Mouse (Mus musculus): ENCODE data around the gene Mdk. TPM values are rescaled to one million over a fixed set of nuclear protein-coding genes. Genes with fewer than 3 reads are reported as not detected.

The Mdk gene
- polyA plus RNA-seq, 1 experiment from 2014 or later = 160 TPM

- no peak overlapping the region for H3K9ac ChIP-seq (ENCODE audit: low read depth, low read length)
- H3K4me3 ChIP-seq (ENCODE audit: low read length) = no peak overlapping the region
- ATAC-seq = no peak
- no peaks in the 10 kb centered on the region for H3K27me3 ChIP-seq (replicated peaks; ENCODE audit: control insufficient read depth, insufficient read depth, low read length)
- H3K27ac ChIP-seq (ENCODE audit: low read depth, low read length) = no peak overlapping the region
- WGBS = 82% methylated on average over 7 of the region's 7 CpGs
- no peaks in the 10 kb centered on the region for H3K4me1 ChIP-seq (ENCODE audit: control insufficient read depth, insufficient read depth, low read depth, low read length)
- no peak overlapping the region for H3K4me2 ChIP-seq (ENCODE audit: low read length)
- H3K36me3 ChIP-seq (ENCODE audit: control insufficient read depth, insufficient read depth, low read length) = peaks cover 39% of the 10 kb centered on the region
- H3K9me3 ChIP-seq (ENCODE audit: control insufficient read depth, low read length) = no peaks in the 10 kb centered on the region
These were observed 18.6 kb downstream of the Mdk start for GRCm38 (mm10) chr2:91913328-91914110.

- Histone ChIP-seq H3K9ac (ENCODE audit: low read depth, low read length) (no peak overlapping the region), H3K4me3 (ENCODE audit: low read length) (no peak overlapping the region), H3K4me1 (ENCODE audit: control insufficient read depth, insufficient read depth, low read depth, low read length) (no peaks in the 10 kb centered on the region), H3K27ac (ENCODE audit: low read depth, low read length) (no peak overlapping the region), H3K9me3 (ENCODE audit: control insufficient read depth, low read length) (no peaks in the 10 kb centered on the region), H3K4me2 (ENCODE audit: low read length) (no peak overlapping the region), H3K27me3 (replicated peaks; ENCODE audit: control insufficient read depth, insufficient read depth, low read length) (no peaks in the 10 kb centered on the region), H3K36me3 (ENCODE audit: control insufficient read depth, insufficient read depth, low read length) (peaks cover 31% of the 10 kb centered on the region)
- ATAC-seq = no peak
- WGBS = 85% methylated on average over 3 of the region's 3 CpGs
These were observed 19.5 kb downstream of the Mdk start for GRCm38 (mm10) chr2:91912616-91913015.

GRCm38 (mm10) chr2:91906141-91906540 lies 26.0 kb downstream of the Mdk start:
- no peak for ATAC-seq
- WGBS = 100% methylated on average over 2 of the region's 2 CpGs
- Histone ChIP-seq H3K27me3 (replicated peaks; ENCODE audit: control insufficient read depth, insufficient read depth, low read length) (no peaks in the 10 kb centered on the region), H3K4me1 (ENCODE audit: control insufficient read depth, insufficient read depth, low read depth, low read length) (peaks cover 4% of the 10 kb centered on the region; the same call in 1 of the 2 replicates), H3K36me3 (ENCODE audit: control insufficient read depth, insufficient read depth, low read length) (0 out of 2 replicates have a peak, but pooled peaks cover 9% of the 10 kb centered on the region), H3K9ac (ENCODE audit: low read depth, low read length) (no peak overlapping the region), H3K27ac (ENCODE audit: low read depth, low read length) (no peak overlapping the region), H3K4me3 (ENCODE audit: low read length) (no peak overlapping the region), H3K4me2 (ENCODE audit: low read length) (no peak overlapping the region), H3K9me3 (ENCODE audit: control insufficient read depth, low read length) (no peaks in the 10 kb centered on the region)

GRCm38 (mm10) chr2:91904618-91905307 lies 27.3 kb downstream of the Mdk start:
- no peaks in the 10 kb centered on the region for H3K27me3 ChIP-seq (replicated peaks; ENCODE audit: control insufficient read depth, insufficient read depth, low read length)
- no peak overlapping the region for H3K4me3 ChIP-seq (ENCODE audit: low read length)
- peak overlapping the region; percentile 32; the same call in 1 of the 2 replicates for H3K27ac ChIP-seq (ENCODE audit: low read depth, low read length)
- 41% methylated on average over 5 of the region's 5 CpGs for WGBS
- H3K4me2 ChIP-seq (ENCODE audit: low read length) = no peak overlapping the region
- ATAC-seq = peak; percentile 73
- H3K9me3 ChIP-seq (ENCODE audit: control insufficient read depth, low read length) = no peaks in the 10 kb centered on the region
- peaks cover 5% of the 10 kb centered on the region; the same call in 1 of the 2 replicates for H3K36me3 ChIP-seq (ENCODE audit: control insufficient read depth, insufficient read depth, low read length)
- no peak overlapping the region for H3K9ac ChIP-seq (ENCODE audit: low read depth, low read length)
- H3K4me1 ChIP-seq (ENCODE audit: control insufficient read depth, insufficient read depth, low read depth, low read length) = peaks cover 4% of the 10 kb centered on the region; the same call in 1 of the 2 replicates

- Histone ChIP-seq H3K27me3 (replicated peaks; ENCODE audit: control insufficient read depth, insufficient read depth, low read length) (no peaks in the 10 kb centered on the region), H3K4me3 (ENCODE audit: low read length) (no peak overlapping the region), H3K9me3 (ENCODE audit: control insufficient read depth, low read length) (no peaks in the 10 kb centered on the region), H3K27ac (ENCODE audit: low read depth, low read length) (no peak overlapping the region), H3K36me3 (ENCODE audit: control insufficient read depth, insufficient read depth, low read length) (peaks cover 2% of the 10 kb centered on the region; the same call in 1 of the 2 replicates), H3K4me1 (ENCODE audit: control insufficient read depth, insufficient read depth, low read depth, low read length) (peaks cover 4% of the 10 kb centered on the region; the same call in 1 of the 2 replicates), H3K4me2 (ENCODE audit: low read length) (no peak overlapping the region), H3K9ac (ENCODE audit: low read depth, low read length) (no peak overlapping the region)
- 91% methylated on average over 3 of the region's 3 CpGs for WGBS
- no peak for ATAC-seq
These were observed 28.7 kb downstream of the Mdk start for GRCm38 (mm10) chr2:91903171-91903925.

GRCm38 (mm10) chr2:91902336-91902735 lies 29.8 kb downstream of the Mdk start:
- H3K27ac ChIP-seq (ENCODE audit: low read depth, low read length) = no peak overlapping the region
- H3K4me1 ChIP-seq (ENCODE audit: control insufficient read depth, insufficient read depth, low read depth, low read length) = peaks cover 4% of the 10 kb centered on the region; the same call in 1 of the 2 replicates
- H3K27me3 ChIP-seq (replicated peaks; ENCODE audit: control insufficient read depth, insufficient read depth, low read length) = no peaks in the 10 kb centered on the region
- ATAC-seq = no peak
- 58% methylated on average over 5 of the region's 5 CpGs for WGBS
- peaks cover 2% of the 10 kb centered on the region; the same call in 1 of the 2 replicates for H3K36me3 ChIP-seq (ENCODE audit: control insufficient read depth, insufficient read depth, low read length)
- no peak overlapping the region for H3K9ac ChIP-seq (ENCODE audit: low read depth, low read length)
- no peak overlapping the region for H3K4me3 ChIP-seq (ENCODE audit: low read length)
- no peak overlapping the region for H3K4me2 ChIP-seq (ENCODE audit: low read length)
- no peaks in the 10 kb centered on the region for H3K9me3 ChIP-seq (ENCODE audit: control insufficient read depth, low read length)

- Histone ChIP-seq H3K27me3 (replicated peaks; ENCODE audit: control insufficient read depth, insufficient read depth, low read length) (no peaks in the 10 kb centered on the region), H3K9ac (ENCODE audit: low read depth, low read length) (no peak overlapping the region), H3K4me3 (ENCODE audit: low read length) (no peak overlapping the region), H3K36me3 (ENCODE audit: control insufficient read depth, insufficient read depth, low read length) (peaks cover 2% of the 10 kb centered on the region; the same call in 1 of the 2 replicates), H3K4me1 (ENCODE audit: control insufficient read depth, insufficient read depth, low read depth, low read length) (peaks cover 4% of the 10 kb centered on the region; the same call in 1 of the 2 replicates), H3K9me3 (ENCODE audit: control insufficient read depth, low read length) (no peaks in the 10 kb centered on the region), H3K27ac (ENCODE audit: low read depth, low read length) (no peak overlapping the region), H3K4me2 (ENCODE audit: low read length) (no peak overlapping the region)
- 95% methylated on average over 8 of the region's 8 CpGs for WGBS
- ATAC-seq = no peak
These were observed 31.7 kb downstream of the Mdk start for GRCm38 (mm10) chr2:91900431-91900830.

GRCm38 (mm10) chr2:91899141-91899540 lies 33.0 kb downstream of the Mdk start:
- Histone ChIP-seq H3K4me1 (ENCODE audit: control insufficient read depth, insufficient read depth, low read depth, low read length) (no peaks in the 10 kb centered on the region), H3K9me3 (ENCODE audit: control insufficient read depth, low read length) (no peaks in the 10 kb centered on the region), H3K9ac (ENCODE audit: low read depth, low read length) (no peak overlapping the region), H3K27ac (ENCODE audit: low read depth, low read length) (no peak overlapping the region), H3K4me2 (ENCODE audit: low read length) (no peak overlapping the region), H3K36me3 (ENCODE audit: control insufficient read depth, insufficient read depth, low read length) (peaks cover 2% of the 10 kb centered on the region; the same call in 1 of the 2 replicates), H3K27me3 (replicated peaks; ENCODE audit: control insufficient read depth, insufficient read depth, low read length) (no peaks in the 10 kb centered on the region), H3K4me3 (ENCODE audit: low read length) (no peak overlapping the region)
- WGBS = 87% methylated on average over 3 of the region's 3 CpGs
- ATAC-seq = no peak

Data from hindbrain, embryonic 16.5 days (tissue).